13 mouse cellular contexts compared by ENCODE assay signal in genomic region chr19:45153311-45154058, GRCm38 (mm10). TPM values are rescaled to one million over a fixed set of nuclear protein-coding genes. Genes with fewer than 3 reads are reported as not detected.
DNase-seq lines count a peak whose midpoint lies in the region; ATAC-seq and TF ChIP-seq lines count a peak whose summit lies in the region.
"Had no signal": no experiment of that assay in that cellular context is flagged by ENCODE, and none has a peak within 500 bp of the region (broad histone marks: within the 10 kb centered on the region; RNA-seq: fewer than 3 reads in every experiment).

No protein-coding gene starts in this region.

- H3K9me3 ChIP-seq in hindbrain, embryonic 11.5 days (ENCODE audit: control insufficient read depth, low read length): no peaks in the 10 kb centered on the region
- no peaks in the 10 kb centered on the region for H3K9me3 ChIP-seq in hindbrain, postnatal 0 days (ENCODE audit: low read length)
- no peaks in the 10 kb centered on the region for H3K9me3 ChIP-seq in embryonic facial prominence, embryonic 10.5 days
- H3K9me3 ChIP-seq in limb, embryonic 15.5 days: no peaks in the 10 kb centered on the region

- TF ChIP-seq CTCF in hindbrain, postnatal 0 days (IDR thresholded peaks at IDR 0.05; ENCODE audit: low read depth): no peak

- ATAC-seq in hindbrain, embryonic 11.5 days (ENCODE audit: low FRiP score): no peak
- ATAC-seq in hindbrain, postnatal 0 days: no peak
- no peak for ATAC-seq in limb, embryonic 15.5 days (ENCODE audit: insufficient number of reproducible peaks, low FRiP score, low TSS enrichment, low read depth)
- ATAC-seq in megakaryocyte, adult 5-6 weeks (ENCODE audit: poor library complexity, severe bottlenecking): no peak
- no peak for ATAC-seq in frontal cortex, adult (ENCODE audit: low TSS enrichment)

- DNase-seq in hindbrain, embryonic 11.5 days (ENCODE audit: low spot score): peak; percentile 67
- DNase-seq in hindbrain, postnatal 0 days (ENCODE audit: low spot score): no peak
- peak; percentile 54 for DNase-seq in R1 (ENCODE audit: low read depth, low spot score)
- DNase-seq in embryonic facial prominence, embryonic 10.5 days (ENCODE audit: low spot score): peak; percentile 71
- DNase-seq: adrenal gland, postnatal 10 days; cerebellum, adult 18-20 months; liver; lung, postnatal 36 days had no signal

- peaks cover 96% of the 10 kb centered on the region for H3K27me3 ChIP-seq in hindbrain, embryonic 11.5 days (ENCODE audit: control insufficient read depth, insufficient read depth, low read length)
- peaks cover 90% of the 10 kb centered on the region for H3K27me3 ChIP-seq in hindbrain, postnatal 0 days (ENCODE audit: insufficient read depth, low read length)
- H3K27me3 ChIP-seq in embryonic facial prominence, embryonic 10.5 days (replicated peaks; ENCODE audit: low read depth, poor library complexity, severe bottlenecking): peaks cover 100% of the 10 kb centered on the region
- H3K27me3 ChIP-seq in limb, embryonic 15.5 days: peaks cover 98% of the 10 kb centered on the region

- peak overlapping the region; percentile 8; the same call in 1 of the 2 replicates for H3K4me3 ChIP-seq in hindbrain, embryonic 11.5 days (ENCODE audit: low read depth, low read length)
- no peak overlapping the region for H3K4me3 ChIP-seq in hindbrain, postnatal 0 days (ENCODE audit: low read length)
- H3K4me3 ChIP-seq in embryonic facial prominence, embryonic 10.5 days: peak overlapping the region; percentile 53
- peak overlapping the region; percentile 16 for H3K4me3 ChIP-seq in limb, embryonic 15.5 days

- WGBS in hindbrain, embryonic 11.5 days: under 1% methylated on average over 44 of the region's 44 CpGs
- WGBS in hindbrain, postnatal 0 days: under 1% methylated on average over 44 of the region's 44 CpGs
- WGBS in embryonic facial prominence, embryonic 10.5 days: under 1% methylated on average over 44 of the region's 44 CpGs
- WGBS in limb, embryonic 15.5 days: 2% methylated on average over 43 of the region's 44 CpGs

- H3K4me2 ChIP-seq in hindbrain, embryonic 11.5 days (replicated peaks; ENCODE audit: low read depth, low read length): no peak overlapping the region
- H3K4me2 ChIP-seq in hindbrain, postnatal 0 days (ENCODE audit: low read depth, low read length): no peak overlapping the region
- H3K4me2 ChIP-seq in limb, embryonic 15.5 days: peak overlapping the region; percentile 20

- no peak overlapping the region for H3K9ac ChIP-seq in hindbrain, embryonic 11.5 days (ENCODE audit: low read depth, low read length)
- H3K9ac ChIP-seq in hindbrain, postnatal 0 days (replicated peaks; ENCODE audit: low read length): no peak overlapping the region
- no peak overlapping the region for H3K9ac ChIP-seq in limb, embryonic 15.5 days

- H3K36me3 ChIP-seq in hindbrain, embryonic 11.5 days (ENCODE audit: control insufficient read depth, insufficient read depth, low read length): no peaks in the 10 kb centered on the region
- H3K36me3 ChIP-seq in hindbrain, postnatal 0 days (ENCODE audit: insufficient read depth, low read length): no peaks in the 10 kb centered on the region
- no peaks in the 10 kb centered on the region for H3K36me3 ChIP-seq in embryonic facial prominence, embryonic 10.5 days (replicated peaks)
- H3K36me3 ChIP-seq in limb, embryonic 15.5 days: no peaks in the 10 kb centered on the region

- H3K4me1 ChIP-seq in hindbrain, embryonic 11.5 days (replicated peaks; ENCODE audit: control insufficient read depth, insufficient read depth, low read length): peaks cover 8% of the 10 kb centered on the region
- peaks cover 4% of the 10 kb centered on the region; the same call in 1 of the 2 replicates for H3K4me1 ChIP-seq in hindbrain, postnatal 0 days (ENCODE audit: insufficient read depth, low read length)
- H3K4me1 ChIP-seq in embryonic facial prominence, embryonic 10.5 days: peaks cover 38% of the 10 kb centered on the region
- H3K4me1 ChIP-seq in limb, embryonic 15.5 days: peaks cover 41% of the 10 kb centered on the region

- H3K27ac ChIP-seq in hindbrain, embryonic 11.5 days (ENCODE audit: low read depth, low read length): no peak overlapping the region
- H3K27ac ChIP-seq in hindbrain, postnatal 0 days: no peak overlapping the region
- H3K27ac ChIP-seq in embryonic facial prominence, embryonic 10.5 days (replicated peaks): 0 out of 2 replicates have a peak overlapping the region, but pooled peaks have one; percentile 19
- no peak overlapping the region for H3K27ac ChIP-seq in limb, embryonic 15.5 days

RNA-seq across cellular contexts. Expression of gene Tlx1, which starts 3.0 kb away (rescaled TPM):
- polyA plus RNA-seq in hindbrain, embryonic 11.5 days (2014; fragmentation: Nextera tagmentation; extraction: Ambion mirVana): 2.2 and 4.0 TPM in 2 replicates
- total RNA-seq in hindbrain, postnatal 0 days (2014; rRNA removed): 0.61 and 1.2 TPM in 2 replicates
- 0.61 and 0.93 TPM in 2 replicates for polyA plus RNA-seq in hindbrain, postnatal 0 days (2015; fragmentation: Nextera tagmentation; extraction: Ambion mirVana)
- polyA plus RNA-seq in embryonic facial prominence, embryonic 10.5 days (2016; fragmentation: Nextera tagmentation; extraction: Ambion mirVana): 3.1 and 3.3 TPM in 2 replicates
- 0.87 and 0.88 TPM in 2 replicates for polyA plus RNA-seq in limb, embryonic 15.5 days (2015; fragmentation: Nextera tagmentation; extraction: Ambion mirVana)
- total RNA-seq in megakaryocyte, adult 5-6 weeks (2015): not detected in 2 replicates
- total RNA-seq in megakaryocyte, adult 5-6 weeks (2017): not detected in 2 replicates
- polyA plus RNA-seq: large intestine, adult 2 months; neural tube, embryonic 14.5 days had no signal
